Mouse (Mus musculus): ENCODE data around the gene Btbd1.

DNA sequence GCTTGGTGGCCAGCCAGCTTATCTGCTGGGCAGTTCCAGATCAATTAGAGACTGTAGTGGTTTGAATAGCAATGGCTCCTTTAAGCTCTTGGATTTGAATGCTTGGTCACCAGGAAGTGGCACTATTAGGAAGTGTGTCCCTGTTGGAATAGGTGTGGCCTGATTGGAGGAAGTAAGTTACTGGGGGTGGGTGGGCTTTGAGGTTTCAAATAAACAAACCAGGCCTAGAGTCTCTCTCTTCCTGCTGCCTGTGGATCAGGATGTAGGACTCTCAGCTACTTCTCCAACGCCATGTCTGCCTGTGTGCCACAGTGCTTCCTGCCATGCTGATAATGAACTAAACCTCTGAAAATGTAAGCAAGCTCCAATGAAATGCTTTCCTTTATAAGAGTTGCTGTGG is 13.8 kb upstream of the Btbd1 start:
- TF ChIP-seq CTCF (IDR thresholded peaks at IDR 0.05; ENCODE audit: low read depth, low read length): no peak
- TF ChIP-seq GATA1 (IDR thresholded peaks at IDR 0.05; ENCODE audit: borderline replicate concordance, low read length): no peak
- TF ChIP-seq POLR2AphosphoS5 (IDR thresholded peaks at IDR 0.05; ENCODE audit: insufficient replicate concordance, low read depth, low read length): no peak
